Mouse (Mus musculus): ENCODE measurements around the gene Slc44a5.

The Slc44a5 gene

DNA sequence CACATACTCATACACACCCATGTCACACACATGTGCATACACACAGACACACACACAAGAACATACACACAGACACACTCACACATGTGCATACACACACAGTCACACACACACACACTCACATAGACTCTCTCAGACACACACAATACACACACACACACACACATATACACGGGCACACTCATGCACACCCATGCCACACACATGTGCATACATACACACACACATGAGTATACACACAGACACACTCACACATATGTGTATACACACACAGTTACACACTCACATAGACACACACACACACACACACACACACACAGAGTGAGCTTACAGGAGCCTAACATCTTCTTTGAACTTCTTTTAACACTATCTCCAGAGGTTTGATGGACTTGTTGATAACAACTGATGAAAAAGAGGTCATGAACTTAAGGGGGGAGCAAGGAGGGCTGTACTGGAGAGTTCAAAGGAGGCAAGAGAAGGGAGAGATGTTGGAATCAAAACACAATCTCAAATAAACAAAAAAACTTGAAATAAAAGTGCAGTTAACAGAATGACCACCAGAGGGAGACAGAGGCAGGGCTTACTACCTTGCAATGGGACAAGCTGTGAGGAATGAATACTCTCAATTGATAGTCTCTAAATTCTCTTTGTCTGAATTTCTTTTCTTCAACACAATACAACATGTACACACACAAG lies 14.1 kb upstream of the Slc44a5 start:
- TF ChIP-seq GATA4 (IDR thresholded peaks at IDR 0.05; ENCODE audit: insufficient replicate concordance, low read length): no peak

DNA sequence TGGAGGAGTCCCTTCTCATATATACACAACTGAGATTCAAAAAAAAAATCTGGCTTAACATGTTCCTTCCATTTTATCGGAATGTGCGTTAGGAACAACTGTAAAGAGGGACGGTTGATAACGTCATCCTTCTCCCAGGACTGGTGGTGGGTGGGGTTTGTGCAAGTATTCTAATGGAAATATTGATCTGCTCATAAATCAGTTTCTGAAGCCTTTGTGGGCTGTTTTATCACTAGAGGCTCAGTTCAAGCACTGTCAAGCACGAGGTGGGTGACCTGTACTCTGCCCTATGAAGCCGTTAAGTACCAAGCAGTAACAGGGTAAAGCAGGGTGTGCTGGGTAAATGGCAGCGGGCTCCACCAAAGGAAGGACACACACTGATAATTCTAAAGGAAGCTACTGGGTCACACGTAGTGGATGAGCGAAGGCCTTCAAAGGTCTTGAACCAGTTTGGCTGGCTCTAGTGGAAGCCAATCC lies 13.5 kb upstream of the Slc44a5 start:
- no peak for TF ChIP-seq GATA4 (IDR thresholded peaks at IDR 0.05; ENCODE audit: insufficient replicate concordance, low read length)

DNA sequence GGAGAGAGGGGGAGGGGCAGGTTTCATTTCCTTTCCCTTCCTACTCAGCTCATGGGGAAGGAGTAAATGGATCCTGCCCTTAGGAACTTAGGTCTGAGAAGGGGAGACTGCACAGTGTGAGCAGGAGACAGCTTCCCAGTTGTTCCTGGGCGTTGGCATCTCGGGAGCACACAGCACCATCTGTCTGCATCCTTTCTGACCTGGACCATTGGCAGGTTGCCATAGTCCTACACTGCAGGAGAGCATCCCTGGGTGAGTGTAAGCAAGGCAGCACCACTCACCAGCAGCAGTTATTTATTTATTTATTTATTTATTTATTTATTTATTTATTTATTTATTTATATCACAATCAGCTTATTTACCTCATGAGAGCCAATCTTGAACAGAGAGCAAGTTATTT lies 12.4 kb upstream of the Slc44a5 start:
- no peak for TF ChIP-seq GATA4 (IDR thresholded peaks at IDR 0.05; ENCODE audit: insufficient replicate concordance, low read length)

DNA sequence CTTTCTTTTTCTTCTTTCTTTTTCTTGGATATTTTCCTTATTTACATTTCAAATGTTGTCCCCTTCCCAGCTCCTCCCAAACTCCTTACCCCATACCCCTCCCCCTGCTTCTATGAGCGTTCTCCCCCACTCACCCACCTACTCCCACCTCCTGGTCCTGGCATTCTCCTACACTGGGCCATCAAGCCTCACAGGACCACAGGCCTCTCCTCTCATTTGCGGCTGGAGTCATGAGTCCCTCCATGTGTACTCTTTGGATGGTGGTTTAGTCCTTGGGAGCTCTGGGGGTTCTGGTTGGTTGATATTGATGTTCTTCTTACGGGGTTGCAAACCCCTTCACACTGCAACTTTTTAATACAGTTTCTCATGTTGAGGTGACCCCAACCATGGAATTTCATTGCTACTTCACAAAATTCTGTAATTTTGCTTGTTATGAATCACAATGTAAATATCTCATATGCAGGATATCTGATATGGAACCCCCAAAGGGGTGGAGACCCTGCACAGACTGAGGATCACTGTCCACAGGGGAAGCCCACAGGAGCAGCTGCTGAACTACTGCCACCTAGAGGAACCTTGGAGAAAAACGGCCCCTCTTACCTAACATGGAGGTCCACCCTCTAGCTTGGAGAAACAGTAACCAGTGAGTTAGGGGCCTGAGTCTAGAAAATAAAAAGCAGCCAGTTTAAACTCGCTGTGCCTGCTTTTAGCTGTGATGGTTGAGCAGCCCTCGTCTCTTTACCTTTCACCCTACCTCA lies 11.4 kb upstream of the Slc44a5 start:
- no peak for TF ChIP-seq GATA4 (IDR thresholded peaks at IDR 0.05; ENCODE audit: insufficient replicate concordance, low read length)

DNA sequence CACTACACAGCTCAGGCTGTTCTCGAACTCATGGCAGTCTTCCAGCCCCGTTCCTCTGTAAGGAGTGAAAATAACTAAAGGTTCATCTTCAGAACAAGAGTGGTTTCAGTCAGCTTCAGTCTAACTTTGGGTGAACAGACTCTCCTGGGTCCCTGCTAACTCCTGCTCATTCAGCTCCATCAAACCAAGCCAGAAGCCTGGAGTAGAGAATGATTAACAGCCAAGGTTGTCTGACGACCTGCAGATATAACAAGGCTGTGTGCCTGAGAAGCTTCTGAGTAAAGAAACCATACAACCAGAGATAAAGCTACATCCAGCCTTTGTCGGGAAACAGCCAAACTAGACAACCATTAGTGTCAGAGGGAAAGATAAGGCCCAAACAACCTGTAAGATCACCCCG lies 5.8 kb upstream of the Slc44a5 start:
- TF ChIP-seq GATA4 (IDR thresholded peaks at IDR 0.05; ENCODE audit: insufficient replicate concordance, low read length): no peak

DNA sequence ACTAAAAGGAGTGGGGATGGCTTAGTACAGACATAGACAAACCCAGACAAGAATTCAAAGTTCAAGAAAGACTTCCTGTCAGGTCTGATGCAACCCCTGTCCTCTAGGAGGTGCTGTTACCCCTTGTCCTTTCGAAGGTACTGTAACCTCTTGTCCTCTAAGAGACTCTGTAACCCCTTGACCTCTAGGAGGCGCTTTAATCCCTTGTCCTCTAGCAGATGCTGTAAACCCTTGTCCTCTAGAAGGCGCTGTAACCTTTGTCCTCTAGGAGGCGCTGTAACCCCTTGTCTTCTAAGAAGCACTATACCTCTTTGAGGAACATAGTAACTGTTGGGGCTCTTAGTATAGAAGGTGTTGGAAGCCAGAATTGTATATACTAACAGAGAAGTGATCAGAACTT lies 4.7 kb upstream of the Slc44a5 start:
- TF ChIP-seq GATA4 (IDR thresholded peaks at IDR 0.05; ENCODE audit: insufficient replicate concordance, low read length): no peak

DNA sequence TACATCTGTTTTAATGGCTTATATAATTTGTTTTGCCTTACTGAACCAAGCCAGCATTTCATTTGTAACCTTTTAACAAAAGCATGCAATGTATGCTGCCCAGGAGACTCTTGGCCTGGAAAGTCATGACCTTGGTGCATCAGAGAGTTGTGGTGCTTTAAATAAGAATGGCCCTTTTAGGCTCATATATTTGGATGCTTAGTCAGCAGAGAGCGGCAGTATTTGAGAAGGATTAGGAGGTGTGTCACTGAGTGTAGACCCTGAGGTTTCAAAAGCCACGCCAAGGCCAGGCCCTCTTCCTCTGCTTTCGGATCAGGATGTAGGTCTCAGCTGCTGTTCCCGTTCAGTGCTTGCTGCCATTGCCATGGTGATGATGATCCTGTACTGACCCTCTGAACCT lies 3.8 kb upstream of the Slc44a5 start:
- no peak for TF ChIP-seq GATA4 (IDR thresholded peaks at IDR 0.05; ENCODE audit: insufficient replicate concordance, low read length)

DNA sequence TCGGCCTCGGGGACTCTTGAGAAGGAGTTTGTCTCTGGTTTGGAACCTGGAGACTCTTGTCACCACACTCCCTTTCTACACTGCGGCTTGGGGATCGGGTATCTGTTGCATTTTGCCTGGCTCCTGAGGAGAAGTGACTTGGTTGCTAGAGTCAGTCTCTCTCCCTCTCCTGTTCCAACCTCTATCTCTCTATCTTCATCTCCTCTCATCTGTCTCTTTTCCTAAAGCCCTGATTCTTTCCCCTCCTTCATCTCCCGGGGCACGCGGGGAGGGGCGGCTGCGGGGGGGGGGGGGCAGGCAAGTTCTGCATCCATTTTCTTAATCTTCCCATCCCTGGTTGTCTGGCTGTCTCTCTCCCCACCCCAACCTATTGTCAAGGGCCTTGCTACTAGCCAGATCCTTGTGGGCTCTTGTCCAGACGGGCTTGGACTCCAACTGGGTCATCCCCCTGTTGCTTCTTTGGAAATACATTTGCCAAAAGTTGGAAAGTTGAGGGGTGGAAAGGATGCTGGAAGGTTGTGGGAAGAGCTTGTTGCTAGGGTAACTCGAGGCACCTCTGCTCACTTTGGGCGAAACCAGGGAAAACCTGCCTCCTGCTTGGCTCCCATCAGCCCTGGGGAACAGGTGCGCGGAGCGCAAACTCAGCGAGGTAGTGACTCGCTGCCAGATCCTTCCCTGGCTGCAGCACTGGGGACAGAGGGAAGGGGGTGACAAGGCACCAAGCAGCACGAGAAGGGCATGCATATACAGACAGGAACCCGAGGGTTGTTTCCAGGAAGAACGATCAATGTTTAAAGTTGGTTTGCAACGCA lies 919 bp downstream of the Slc44a5 start:
- TF ChIP-seq GATA4 (IDR thresholded peaks at IDR 0.05; ENCODE audit: insufficient replicate concordance, low read length): no peak

DNA sequence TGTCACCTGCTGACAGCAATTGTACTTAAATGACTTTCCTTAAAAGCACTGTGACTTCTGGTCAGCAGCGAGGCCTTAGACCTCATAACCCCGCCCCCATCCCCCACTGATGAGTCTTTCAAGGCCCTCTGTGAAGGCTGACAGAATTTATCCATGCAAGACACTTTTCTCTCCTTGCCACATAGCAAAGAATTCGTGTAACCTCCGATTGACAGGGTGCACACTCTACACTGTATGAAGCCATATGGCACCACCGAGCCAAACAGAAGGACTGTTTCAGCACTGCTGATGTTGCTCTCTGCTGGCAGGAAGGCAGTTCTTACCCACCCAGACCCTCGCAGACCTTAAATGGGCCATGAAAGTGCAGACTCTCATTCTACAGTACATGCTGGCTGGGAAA lies 1.8 kb downstream of the Slc44a5 start:
- TF ChIP-seq GATA4 (IDR thresholded peaks at IDR 0.05; ENCODE audit: insufficient replicate concordance, low read length): no peak

DNA sequence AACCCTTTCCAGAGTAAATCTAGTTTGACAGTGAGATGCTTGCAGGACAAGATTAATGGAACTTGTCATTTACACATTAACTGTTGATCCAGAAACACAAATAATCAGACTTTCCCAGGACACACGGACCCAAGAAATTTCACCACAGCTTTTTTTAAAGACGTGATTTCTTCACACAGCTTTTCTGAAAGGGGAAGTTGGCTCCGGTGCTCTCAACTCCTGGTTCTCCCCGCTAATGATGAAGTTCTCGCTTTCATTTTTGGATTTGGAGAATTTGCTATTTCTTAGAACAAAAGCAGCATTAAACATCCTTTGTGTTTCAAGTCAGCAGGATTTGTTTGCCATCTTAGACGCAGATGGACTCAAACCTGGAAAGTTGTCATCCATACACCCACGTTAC lies 2.6 kb downstream of the Slc44a5 start:
- TF ChIP-seq GATA4 (IDR thresholded peaks at IDR 0.05; ENCODE audit: insufficient replicate concordance, low read length): no peak

DNA sequence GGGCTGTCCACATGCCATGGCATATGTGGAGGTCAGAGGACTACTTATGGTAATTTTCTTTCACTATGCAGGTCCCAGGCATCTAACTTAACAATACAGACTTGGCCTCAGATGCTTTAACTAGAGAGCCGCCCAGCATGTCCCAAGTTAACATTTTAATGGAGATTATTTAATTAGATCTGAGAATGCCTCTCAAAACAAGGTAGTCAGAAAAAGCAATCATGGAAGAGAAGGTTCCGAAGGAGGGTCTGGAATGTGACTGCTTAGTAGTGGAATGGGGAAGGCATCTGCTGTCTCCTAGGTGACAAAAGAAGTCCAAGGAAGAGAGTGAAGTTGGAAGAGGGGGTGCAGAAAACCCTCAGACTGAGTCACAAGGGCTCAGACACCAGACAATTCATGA lies 7.4 kb downstream of the Slc44a5 start:
- no peak for TF ChIP-seq GATA4 (IDR thresholded peaks at IDR 0.05; ENCODE audit: insufficient replicate concordance, low read length)

DNA sequence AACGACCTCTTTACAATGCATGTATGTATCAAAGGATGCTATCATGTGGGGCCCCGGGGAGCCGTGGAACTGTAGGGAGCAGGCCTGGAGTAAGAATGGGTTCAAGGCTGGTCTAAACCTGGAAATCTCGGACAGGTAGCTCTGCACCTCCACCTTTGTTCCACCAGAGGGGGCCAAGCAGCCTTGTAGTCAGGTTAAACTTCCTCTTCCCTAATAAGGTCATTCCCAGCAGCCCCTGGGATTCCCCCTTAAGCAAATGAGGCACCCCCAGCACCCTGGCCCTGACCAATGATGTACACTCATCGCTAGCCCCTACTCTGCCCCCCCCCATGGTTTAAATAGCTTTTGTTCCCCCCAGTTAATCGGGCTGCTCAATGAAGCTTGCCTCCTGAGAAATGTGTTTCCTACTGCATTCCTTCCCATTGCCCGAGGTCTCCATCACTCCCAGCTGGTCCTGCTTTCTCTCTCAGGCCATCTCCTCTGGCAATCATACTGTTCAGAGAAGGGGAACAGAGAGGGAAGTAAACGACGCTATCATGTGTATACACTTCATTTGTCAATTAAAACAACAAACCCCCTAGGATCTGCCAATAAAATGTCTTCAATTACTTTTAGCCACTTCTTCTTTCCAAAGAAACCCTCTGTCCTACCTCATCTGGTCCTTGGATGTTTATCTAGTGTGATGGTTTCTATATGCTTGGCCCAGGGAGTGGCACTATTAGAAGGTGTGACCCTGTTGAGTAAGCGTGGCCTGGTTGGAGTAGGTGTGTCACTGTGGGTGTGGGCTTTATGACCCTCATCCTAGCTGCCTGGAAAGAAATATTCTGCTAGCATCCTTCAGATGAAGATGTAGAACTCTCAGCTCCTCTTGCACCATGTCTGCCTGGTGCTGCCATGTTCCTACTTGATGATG lies 11.4 kb downstream of the Slc44a5 start:
- no peak for TF ChIP-seq GATA4 (IDR thresholded peaks at IDR 0.05; ENCODE audit: insufficient replicate concordance, low read length)

DNA sequence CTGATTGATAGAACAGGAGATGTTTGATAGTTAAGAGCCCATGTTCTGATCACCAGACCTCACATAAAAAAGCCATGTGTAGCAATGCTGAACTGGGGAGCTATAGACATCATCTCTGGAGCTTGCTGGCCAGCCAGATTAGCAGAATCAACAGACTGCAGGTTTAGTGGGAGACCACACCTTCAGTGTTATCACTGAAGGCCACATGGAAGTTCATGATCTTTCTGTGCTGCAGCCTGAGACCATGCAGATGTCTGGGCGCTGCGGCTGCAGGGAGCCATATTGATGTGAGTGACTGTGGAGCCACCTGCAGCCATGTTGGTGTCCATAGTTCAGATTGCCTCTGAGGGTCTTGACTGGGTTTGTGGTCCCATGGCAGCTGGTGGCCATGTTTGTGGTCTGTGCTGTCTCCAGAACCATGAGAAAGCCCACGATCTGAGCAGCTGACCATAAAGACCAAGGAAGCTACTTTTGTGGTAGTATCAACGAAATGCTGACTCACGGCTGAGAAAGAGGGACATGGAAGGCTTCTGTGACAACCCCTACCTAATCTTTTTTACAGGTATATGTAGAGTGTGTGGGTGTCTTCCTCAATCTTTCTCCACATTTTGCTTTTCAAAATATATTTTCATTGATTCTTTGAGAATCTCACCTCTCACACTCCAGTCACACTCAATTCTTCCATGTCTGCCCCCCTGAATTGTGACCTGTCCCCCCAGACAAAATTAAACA lies 26.7 kb downstream of the Slc44a5 start:
- no peak for TF ChIP-seq GATA4 (IDR thresholded peaks at IDR 0.05; ENCODE audit: insufficient replicate concordance, low read length)

DNA sequence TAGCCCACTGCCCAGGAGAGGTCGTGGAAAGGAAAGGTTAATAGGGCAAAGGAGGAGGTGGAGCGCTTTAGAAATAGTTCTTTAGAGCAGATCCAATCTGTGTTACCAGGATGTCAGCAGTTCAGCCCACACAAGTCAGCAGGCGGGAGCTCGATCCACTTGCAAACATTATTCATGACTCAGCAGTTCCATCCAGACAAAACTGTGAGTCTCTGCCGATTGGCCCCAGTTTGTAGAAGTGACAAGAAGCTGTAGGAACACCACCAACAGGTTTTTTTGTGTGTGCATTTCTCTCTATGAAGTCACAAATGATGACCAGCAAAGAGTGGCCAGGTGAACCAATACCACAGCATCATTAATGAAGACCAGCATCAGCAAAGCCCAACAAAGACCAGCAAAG lies 28.1 kb downstream of the Slc44a5 start:
- TF ChIP-seq GATA4 (IDR thresholded peaks at IDR 0.05; ENCODE audit: insufficient replicate concordance, low read length): no peak
